Mouse (Mus musculus): ENCODE measurements at regions not wholly inside any gene's neighbourhood (a gene's known extent, or its start where the extent isn't known, plus 50 kb on each side); places are given as distances from the start of the nearest gene placed in this dataset.
"Not testable (repeated sequence)": the region's sequence is repeated elsewhere in the genome, so short reads cannot be mapped to it uniquely, and the experiment has no call there.

DNA sequence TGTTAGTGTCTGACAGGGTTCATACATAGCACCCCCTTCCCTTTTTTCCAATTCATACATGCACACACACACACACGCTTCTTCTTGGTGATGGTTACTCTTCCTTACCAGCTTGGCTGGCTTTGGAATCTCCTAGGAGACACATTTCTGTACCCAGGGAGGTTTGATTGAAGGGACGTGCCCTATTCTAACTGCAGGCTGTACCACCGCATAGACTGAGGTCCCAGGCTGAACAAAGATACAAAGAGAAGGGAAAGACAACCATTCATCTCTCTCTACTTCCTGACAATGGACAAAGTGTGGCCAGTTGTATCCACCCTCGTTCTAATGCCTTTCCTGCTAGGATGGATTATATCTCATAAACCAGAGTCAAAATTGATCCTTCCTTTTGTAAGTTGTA is 100.0 kb downstream of the Raet1d start:
- H3K4me3 ChIP-seq (ENCODE audit: low read depth, low read length); H3K27me3 ChIP-seq (ENCODE audit: control insufficient read depth, insufficient read depth, low read length); H3K4me1 ChIP-seq (replicated peaks; ENCODE audit: control insufficient read depth, insufficient read depth); H3K9ac ChIP-seq (ENCODE audit: low read length); H3K27ac ChIP-seq (replicated peaks); H3K4me2 ChIP-seq (replicated peaks; ENCODE audit: low read depth); DNase-seq (ENCODE audit: low spot score); ATAC-seq (ENCODE audit: low FRiP score, low TSS enrichment); H3K36me3 ChIP-seq (ENCODE audit: control insufficient read depth, insufficient read depth, low read length); H3K9me3 ChIP-seq (ENCODE audit: control insufficient read depth, low read length): not testable (repeated sequence)
- WGBS, result 75% methylated on average over 4 of the region's 4 CpGs

GRCm38 (mm10) chr10:22460818-22461479 is 100.6 kb downstream of the Raet1d start:
- H3K27ac ChIP-seq (replicated peaks); H3K9ac ChIP-seq (ENCODE audit: low read length); H3K9me3 ChIP-seq (ENCODE audit: control insufficient read depth, low read length); ATAC-seq (ENCODE audit: low FRiP score, low TSS enrichment); H3K4me2 ChIP-seq (replicated peaks; ENCODE audit: low read depth); H3K36me3 ChIP-seq (ENCODE audit: control insufficient read depth, insufficient read depth, low read length); H3K4me1 ChIP-seq (replicated peaks; ENCODE audit: control insufficient read depth, insufficient read depth); H3K27me3 ChIP-seq (ENCODE audit: control insufficient read depth, insufficient read depth, low read length); DNase-seq (ENCODE audit: low spot score); H3K4me3 ChIP-seq (ENCODE audit: low read depth, low read length): not testable (repeated sequence)
- 31% methylated on average over 7 of the region's 7 CpGs for whole genome bisulfite sequencing

DNA sequence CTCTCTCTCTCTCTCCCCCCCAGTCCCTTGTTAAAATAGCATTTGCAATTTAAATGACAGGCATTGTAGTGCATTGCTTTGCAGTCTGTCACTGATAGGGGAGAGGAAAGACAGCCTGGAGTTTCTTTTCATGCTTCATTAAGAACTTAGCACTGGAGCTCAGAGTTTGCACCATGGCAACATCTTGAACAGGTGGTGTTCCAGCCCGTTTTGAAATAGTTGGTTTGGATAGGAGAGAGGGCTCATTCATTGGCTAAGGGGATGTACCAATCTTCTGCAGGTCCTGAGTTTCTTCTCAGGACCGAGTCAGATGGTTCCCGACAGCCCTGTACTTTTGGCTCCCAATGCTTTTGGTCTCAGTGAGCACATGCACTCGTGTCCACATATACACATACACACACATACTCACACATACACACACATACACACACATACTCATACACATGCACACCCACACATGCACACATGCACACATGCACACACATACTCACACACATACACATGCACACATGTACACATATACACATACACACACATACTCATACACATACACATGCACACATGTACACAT is 101.2 kb downstream of the Raet1d start:
- not testable (repeated sequence) for H3K4me2 ChIP-seq (replicated peaks; ENCODE audit: low read depth); H3K27me3 ChIP-seq (ENCODE audit: control insufficient read depth, insufficient read depth, low read length); H3K9me3 ChIP-seq (ENCODE audit: control insufficient read depth, low read length); H3K27ac ChIP-seq (replicated peaks); H3K9ac ChIP-seq (ENCODE audit: low read length); DNase-seq (ENCODE audit: low spot score); H3K4me3 ChIP-seq (ENCODE audit: low read depth, low read length); ATAC-seq (ENCODE audit: low FRiP score, low TSS enrichment); H3K36me3 ChIP-seq (ENCODE audit: control insufficient read depth, insufficient read depth, low read length); H3K4me1 ChIP-seq (replicated peaks; ENCODE audit: control insufficient read depth, insufficient read depth)
- 50% methylated on average over 4 of the region's 4 CpGs for WGBS

GRCm38 (mm10) chr10:22471722-22472330 is 111.5 kb downstream of the Raet1d start:
- H3K4me1 ChIP-seq (replicated peaks; ENCODE audit: control insufficient read depth, insufficient read depth); H3K36me3 ChIP-seq (ENCODE audit: control insufficient read depth, insufficient read depth, low read length); H3K9ac ChIP-seq (ENCODE audit: low read length); H3K4me2 ChIP-seq (replicated peaks; ENCODE audit: low read depth); DNase-seq (ENCODE audit: low spot score); H3K27ac ChIP-seq (replicated peaks); H3K4me3 ChIP-seq (ENCODE audit: low read depth, low read length); H3K27me3 ChIP-seq (ENCODE audit: control insufficient read depth, insufficient read depth, low read length); ATAC-seq (ENCODE audit: low FRiP score, low TSS enrichment); H3K9me3 ChIP-seq (ENCODE audit: control insufficient read depth, low read length): not testable (repeated sequence)
- WGBS, result over 99% methylated on average over 6 of the region's 6 CpGs

GRCm38 (mm10) chr10:22479860-22480259 is 119.5 kb downstream of the Raet1d start:
- not testable (repeated sequence) for H3K4me2 ChIP-seq (replicated peaks; ENCODE audit: low read depth); H3K9ac ChIP-seq (ENCODE audit: low read length); H3K27me3 ChIP-seq (ENCODE audit: control insufficient read depth, insufficient read depth, low read length); H3K9me3 ChIP-seq (ENCODE audit: control insufficient read depth, low read length); ATAC-seq (ENCODE audit: low FRiP score, low TSS enrichment); H3K4me3 ChIP-seq (ENCODE audit: low read depth, low read length); H3K36me3 ChIP-seq (ENCODE audit: control insufficient read depth, insufficient read depth, low read length); H3K4me1 ChIP-seq (replicated peaks; ENCODE audit: control insufficient read depth, insufficient read depth); H3K27ac ChIP-seq (replicated peaks)
- DNase-seq (ENCODE audit: low spot score), result peak; percentile 60
- peak; percentile 82 for TF ChIP-seq CTCF (IDR thresholded peaks at IDR 0.05; ENCODE audit: low read depth)
- 5% methylated on average over 4 of the region's 4 CpGs for WGBS

DNA sequence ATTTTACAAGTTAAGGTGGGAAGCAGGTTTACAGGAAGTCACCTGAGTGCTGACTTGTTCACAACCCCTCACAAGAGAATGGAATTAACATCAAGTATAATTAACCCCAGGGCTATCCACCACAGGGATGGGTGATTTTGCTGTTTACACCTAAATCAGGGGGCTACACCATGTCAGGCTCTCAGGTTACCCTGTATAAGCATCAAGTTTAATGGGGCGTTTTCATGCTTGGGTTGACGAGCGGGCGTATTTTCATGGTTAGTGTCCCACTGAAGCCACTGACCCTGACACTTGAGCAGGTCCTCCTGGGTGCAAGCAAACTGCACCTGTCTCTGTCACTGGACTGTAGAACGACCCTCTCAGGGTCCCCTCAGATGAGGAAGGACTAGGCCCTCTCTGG is 126.7 kb downstream of the Raet1d start:
- 85% methylated on average over 5 of the region's 5 CpGs for WGBS
- not testable (repeated sequence) for H3K36me3 ChIP-seq (ENCODE audit: control insufficient read depth, insufficient read depth, low read length); H3K27me3 ChIP-seq (ENCODE audit: control insufficient read depth, insufficient read depth, low read length); ATAC-seq (ENCODE audit: low FRiP score, low TSS enrichment); H3K4me3 ChIP-seq (ENCODE audit: low read depth, low read length); H3K4me2 ChIP-seq (replicated peaks; ENCODE audit: low read depth); H3K27ac ChIP-seq (replicated peaks); H3K9ac ChIP-seq (ENCODE audit: low read length); H3K4me1 ChIP-seq (replicated peaks; ENCODE audit: control insufficient read depth, insufficient read depth); H3K9me3 ChIP-seq (ENCODE audit: control insufficient read depth, low read length); DNase-seq (ENCODE audit: low spot score)

DNA sequence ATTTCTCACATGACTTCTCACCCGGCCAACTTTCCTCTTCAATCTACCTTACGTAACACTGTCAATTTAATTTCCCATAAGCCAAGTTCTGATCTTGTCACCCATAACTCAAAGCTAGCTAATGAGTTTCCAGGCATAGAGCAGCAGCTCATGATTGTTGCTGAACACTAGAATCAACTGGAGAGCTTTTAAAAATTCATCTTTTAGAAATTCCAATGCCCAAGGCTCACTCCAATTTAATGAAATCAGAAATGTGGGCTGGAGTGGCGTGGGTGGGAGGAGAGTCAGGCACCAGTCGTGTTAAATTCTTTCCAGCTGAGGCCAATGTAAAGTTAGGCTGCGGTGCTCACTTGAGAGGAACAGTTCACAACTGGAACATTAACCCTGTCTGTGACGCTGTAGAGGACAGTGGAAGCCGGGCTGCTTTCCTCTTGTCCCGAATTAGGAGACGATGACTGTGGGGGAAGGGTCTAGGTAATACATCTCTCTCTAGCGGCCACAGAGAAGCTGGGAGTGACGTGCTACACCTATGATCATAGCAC is 131.5 kb downstream of the Raet1d start:
- not testable (repeated sequence) for H3K27ac ChIP-seq (replicated peaks); H3K27me3 ChIP-seq (ENCODE audit: control insufficient read depth, insufficient read depth, low read length); H3K4me1 ChIP-seq (replicated peaks; ENCODE audit: control insufficient read depth, insufficient read depth); DNase-seq (ENCODE audit: low spot score); H3K9me3 ChIP-seq (ENCODE audit: control insufficient read depth, low read length); H3K36me3 ChIP-seq (ENCODE audit: control insufficient read depth, insufficient read depth, low read length); H3K4me2 ChIP-seq (replicated peaks; ENCODE audit: low read depth); H3K9ac ChIP-seq (ENCODE audit: low read length); ATAC-seq (ENCODE audit: low FRiP score, low TSS enrichment); H3K4me3 ChIP-seq (ENCODE audit: low read depth, low read length)
- 73% methylated on average over 9 of the region's 11 CpGs for WGBS

Measured in stomach, postnatal 0 days (tissue).